Mouse (Mus musculus): ENCODE measurements around the gene Kif6.

DNA sequence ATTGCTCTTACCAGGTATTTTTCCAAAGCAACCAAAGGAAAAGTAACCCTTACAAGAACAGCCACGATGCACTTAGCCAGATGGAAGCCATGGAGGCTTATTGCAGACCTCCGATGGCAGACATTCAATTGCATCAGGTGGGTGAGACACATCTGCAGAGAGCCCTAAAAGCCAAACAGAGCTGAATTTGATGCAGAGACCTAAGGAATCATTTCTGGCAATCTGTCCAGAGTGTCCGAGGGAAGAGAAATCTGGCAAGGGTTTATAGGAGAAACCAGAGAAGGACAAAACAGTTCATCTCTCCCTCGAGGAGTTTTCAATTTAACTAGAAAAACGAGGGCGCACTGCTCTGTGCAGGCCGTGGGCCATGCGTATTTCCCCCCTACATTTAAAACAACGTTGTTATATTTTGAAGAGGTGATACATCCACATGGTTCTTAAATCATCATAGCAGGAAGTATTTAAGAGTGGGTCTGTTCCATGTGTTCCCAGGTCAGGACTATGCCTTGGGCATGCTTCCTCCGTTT, 177.3 kb downstream of the Kif6 start:
- no peak for TF ChIP-seq CTCF (IDR thresholded peaks at IDR 0.05)
- no peak for TF ChIP-seq EP300 (IDR thresholded peaks at IDR 0.05)

Measured in lung, postnatal 0 days (tissue).